Mouse (Mus musculus) lung, embryonic 14.5 days (tissue): ENCODE measurements at regions not wholly inside any gene's neighbourhood (a gene's known extent, or its start where the extent isn't known, plus 50 kb on each side); places are given as distances from the start of the nearest gene placed in this dataset.

Source experiments
- ATAC-seq: fragments of 200-750 bp; cut with Nextera tagmentation; 2 replicates; pipeline ENCODE4 v1.8.0; 2017; ENCODE audit warnings: mild to moderate bottlenecking, moderate TSS enrichment, moderate library complexity; ENCODE audit not compliant: insufficient read depth
- DNase-seq: peaks from one replicate; pipeline ENCODE4 v3.0.0-alpha.2; 2015
- H3K27ac ChIP-seq: fragments of 300-500 bp; sonication (generic); 2 replicates; pipeline ENCODE4 v1.5.1; 2014; ENCODE audit warnings: low read depth, mild to moderate bottlenecking, moderate library complexity
- H3K27me3 ChIP-seq: fragments of 300-500 bp; sonication (generic); 2 replicates; pipeline ENCODE4 v1.6.1; 2014; ENCODE audit warnings: low read length, control low read depth; ENCODE audit not compliant: insufficient read depth
- H3K36me3 ChIP-seq: fragments of 300-500 bp; sonication (generic); 2 replicates; pipeline ENCODE4 v1.6.1; 2014; ENCODE audit warnings: control low read depth; ENCODE audit not compliant: insufficient read depth
- H3K4me1 ChIP-seq: fragments of 300-500 bp; sonication (generic); 2 replicates; pipeline ENCODE4 v1.6.1; 2014; ENCODE audit warnings: antibody characterized with exemption, control low read depth; ENCODE audit not compliant: insufficient read depth
- H3K4me2 ChIP-seq: fragments of 300-500 bp; sonication (generic); 2 replicates; pipeline ENCODE4 v1.6.1; 2014; ENCODE audit warnings: mild to moderate bottlenecking
- H3K4me3 ChIP-seq: fragments of 300-500 bp; sonication (generic); 2 replicates; pipeline ENCODE4 v1.5.1; 2014; ENCODE audit warnings: low read depth, low read length
- H3K9ac ChIP-seq: fragments of 300-500 bp; sonication (generic); 2 replicates; pipeline ENCODE4 v1.6.1; 2014
- H3K9me3 ChIP-seq: fragments of 300-500 bp; sonication (generic); 2 replicates; pipeline ENCODE4 v1.6.1; 2016; ENCODE audit warnings: low read depth, low read length, control low read depth
- CTCF ChIP-seq: IDR thresholded peaks from 2 replicates; pipeline ENCODE4 v1.5.1; 2016; ENCODE audit warnings: antibody characterized with exemption, low read depth
- WGBS: fragments of 180-500 bp; shearing (Covaris S2); extraction: QIAGEN DNeasy Blood & Tissue Kit; methylation state at CpG from one replicate; pipeline ENCODE4 v1.1.7; 2014; 5-methylcytosine and 5-hydroxymethylcytosine counted together

DNA sequence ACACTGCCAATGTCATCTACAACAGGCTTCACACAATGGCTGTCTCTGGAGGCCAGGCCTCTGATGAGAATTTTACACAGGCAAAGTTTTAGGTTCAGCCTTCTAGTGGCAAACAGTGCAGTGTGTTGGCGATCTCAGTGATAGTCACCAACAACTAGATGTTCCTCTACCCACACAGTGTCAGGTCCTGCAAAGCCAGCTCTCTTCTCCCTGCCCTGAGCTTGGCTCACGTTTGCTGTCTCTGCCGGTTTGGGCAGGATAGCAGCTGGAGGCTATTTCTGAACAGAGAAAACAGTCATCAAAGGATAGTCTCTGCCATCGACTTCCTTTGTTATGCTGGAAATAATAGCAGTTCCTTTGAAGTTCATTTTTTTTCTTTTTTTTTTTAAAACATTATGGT lies 74.9 kb upstream of the Dlgap1 start:
- H3K4me1 ChIP-seq = no peaks in the 10 kb centered on the region
- 56% methylated on average over 4 of the region's 4 CpGs for WGBS
- no peaks in the 10 kb centered on the region for H3K9me3 ChIP-seq
- ATAC-seq = no peak
- H3K27ac ChIP-seq = no peak overlapping the region
- no peak for DNase-seq
- no peak overlapping the region for H3K4me3 ChIP-seq
- no peaks in the 10 kb centered on the region for H3K36me3 ChIP-seq
- H3K4me2 ChIP-seq = no peak overlapping the region
- no peaks in the 10 kb centered on the region for H3K27me3 ChIP-seq
- TF ChIP-seq CTCF = no peak
- no peak overlapping the region for H3K9ac ChIP-seq
